Mouse (Mus musculus) MEL (cell line): ENCODE measurements at regions not wholly inside any gene's neighbourhood (a gene's known extent, or its start where the extent isn't known, plus 50 kb on each side); places are given as distances from the start of the nearest gene placed in this dataset.

ENCODE experiments used
- BHLHE40 ChIP-seq: IDR thresholded peaks from 2 replicates; pipeline ENCODE4 v1.6.1; 2012; ENCODE audit warnings: low read depth, mild to moderate bottlenecking, inconsistent platforms, low read length, improper control_type of control experiment, borderline replicate concordance
- CTCF ChIP-seq, 3 experiments: IDR thresholded peaks in 2 of 3; conservative IDR thresholded peaks in 1 of 3; 2 replicates each; pipeline ENCODE4 v1.5.1; 2011 to 2012; ENCODE audit warnings: low read length in 3 of 3, low read depth in 2 of 3, mild to moderate bottlenecking in 2 of 3, improper control_type of control experiment in 1 of 3, inconsistent platforms in 1 of 3, mixed read lengths in 1 of 3, moderate library complexity in 1 of 3; ENCODE audit not compliant: control insufficient read depth in 1 of 3, insufficient read depth in 1 of 3, poor library complexity in 1 of 3, severe bottlenecking in 1 of 3
- E2F4 ChIP-seq: IDR thresholded peaks from 2 replicates; pipeline ENCODE4 v1.6.1; 2011; ENCODE audit warnings: low read depth, low read length, improper control_type of control experiment, borderline replicate concordance
- JUND ChIP-seq: IDR thresholded peaks from 2 replicates; pipeline ENCODE4 v1.6.1; 2011; ENCODE audit warnings: low read depth, mild to moderate bottlenecking, improper control_type of control experiment, low read length
- KAT2A ChIP-seq: conservative IDR thresholded peaks from 2 replicates; pipeline ENCODE4 v1.6.1; 2012; ENCODE audit warnings: low read depth, low read length, improper control_type of control experiment, inconsistent platforms
- MAFK ChIP-seq: IDR thresholded peaks from 2 replicates; pipeline ENCODE4 v1.6.1; 2011; ENCODE audit warnings: low read depth, mild to moderate bottlenecking, low read length, improper control_type of control experiment, borderline replicate concordance
- MEF2A ChIP-seq: IDR thresholded peaks from 2 replicates; pipeline ENCODE4 v1.6.1; 2014; ENCODE audit warnings: low read depth, mild to moderate bottlenecking, inconsistent platforms, low read length, improper control_type of control experiment; ENCODE audit not compliant: poor library complexity, insufficient replicate concordance, severe bottlenecking; ENCODE audit errors: extremely low read depth
- POLR2A ChIP-seq, 2 experiments: IDR thresholded peaks; 2 replicates each; pipeline ENCODE4 v1.6.1; 2011 to 2012; ENCODE audit warnings: low read length in 2 of 2, mild to moderate bottlenecking in 2 of 2, control low read depth in 1 of 2, improper control_type of control experiment in 1 of 2, low read depth in 1 of 2, moderate library complexity in 1 of 2; ENCODE audit not compliant: control insufficient read depth in 1 of 2, insufficient read depth in 1 of 2, poor library complexity in 1 of 2
- RCOR1 ChIP-seq: IDR thresholded peaks from 2 replicates; pipeline ENCODE4 v1.6.1; 2012; ENCODE audit warnings: low read depth, mild to moderate bottlenecking, inconsistent platforms, low read length, improper control_type of control experiment
- USF1 ChIP-seq: IDR thresholded peaks from 2 replicates; pipeline ENCODE4 v1.6.1; 2014; ENCODE audit warnings: low read depth, mild to moderate bottlenecking, inconsistent platforms, low read length, improper control_type of control experiment, moderate library complexity
- USF2 ChIP-seq, 2 experiments: IDR thresholded peaks; 2 replicates each; pipeline ENCODE4 v1.6.1; 2011 to 2012; ENCODE audit warnings: improper control_type of control experiment in 2 of 2, low read length in 2 of 2, borderline replicate concordance in 1 of 2, inconsistent platforms in 1 of 2, low read depth in 1 of 2, mild to moderate bottlenecking in 1 of 2; ENCODE audit not compliant: insufficient read depth in 1 of 2
- ZC3H11A ChIP-seq: IDR thresholded peaks from 2 replicates; pipeline ENCODE4 v1.6.1; 2012; ENCODE audit warnings: low read depth, mild to moderate bottlenecking, inconsistent platforms, low read length, improper control_type of control experiment
- ZNF384 ChIP-seq: IDR thresholded peaks from 2 replicates; pipeline ENCODE4 v1.6.1; 2012; ENCODE audit warnings: low read depth, mild to moderate bottlenecking, inconsistent platforms, low read length, improper control_type of control experiment

DNA sequence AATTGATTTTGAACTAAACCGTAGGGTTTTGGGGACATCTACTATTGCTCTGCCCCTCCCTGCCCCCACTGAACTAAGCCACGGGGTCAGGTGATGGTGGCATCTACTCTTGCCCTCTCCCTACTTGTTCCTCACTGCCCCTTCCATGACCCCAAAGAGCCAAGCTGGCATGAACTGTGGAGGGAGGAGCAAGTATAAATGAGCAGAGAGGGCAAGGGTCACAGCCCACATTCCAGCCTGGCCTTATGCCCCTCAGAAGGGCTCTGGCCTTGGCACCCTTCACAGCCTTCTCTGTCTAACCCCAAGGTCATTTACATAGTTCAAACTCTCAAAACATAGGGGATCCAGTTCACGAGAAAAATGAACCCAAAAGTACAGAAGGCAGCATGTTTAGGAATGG, 61.3 kb upstream of the Cldn5 start:
- TF ChIP-seq POLR2A (IDR thresholded peaks at IDR 0.05; ENCODE audit: control insufficient read depth in 1 of 2, insufficient read depth in 1 of 2, low read depth in 1 of 2, low read length in 2 of 2, poor library complexity in 1 of 2) (no peak), JUND (no peak), MAFK (no peak), CTCF (IDR thresholded peaks at IDR 0.05 in 2 of 3, conservative IDR thresholded peaks at IDR 0.05 in 1 of 3; ENCODE audit: control insufficient read depth in 1 of 3, insufficient read depth in 1 of 3, low read depth in 2 of 3, low read length in 3 of 3, poor library complexity in 1 of 3, severe bottlenecking in 1 of 3) (no peak), ZNF384 (no peak), MEF2A (no peak), E2F4 (no peak), ZC3H11A (no peak), USF2 (IDR thresholded peaks at IDR 0.05; ENCODE audit: borderline replicate concordance in 1 of 2, insufficient read depth in 1 of 2, low read depth in 1 of 2, low read length in 2 of 2) (no peak), RCOR1 (no peak), BHLHE40 (no peak), USF1 (no peak), KAT2A (no peak)
